ENCODE assay signal across 8 mouse cellular contexts in genomic region chr3:95159987-95160963, GRCm38 (mm10). TPM values are rescaled to one million over a fixed set of nuclear protein-coding genes. Genes with fewer than 3 reads are reported as not detected.
DNase-seq lines count a peak whose midpoint lies in the region; ATAC-seq and TF ChIP-seq lines count a peak whose summit lies in the region.

Sema6c (plus strand) TSS chr3:95160457.

- H3K27me3 ChIP-seq in Patski = no peaks in the 10 kb centered on the region
- no peaks in the 10 kb centered on the region for H3K27me3 ChIP-seq in hindbrain, embryonic 15.5 days

- POLR2A ChIA-PET in Patski (lab: Charles Lee) = interaction anchor here (0.6 to 1.2 kb wide), 6 partner anchors 14 to 59 kb away, joined by 3 to 4 read pairs (median 3); no protein-coding TSS in a partner anchor

- peaks cover 5% of the 10 kb centered on the region; the same call in 1 of the 2 replicates for H3K36me3 ChIP-seq in hindbrain, embryonic 15.5 days

- H3K9me3 ChIP-seq in hindbrain, embryonic 15.5 days = no peaks in the 10 kb centered on the region

- H3K4me3 ChIP-seq in hindbrain, embryonic 15.5 days = peak within 1 kb of the TSS; percentile 76

- ATAC-seq in Patski = peak; percentile 98
- ATAC-seq in hindbrain, embryonic 15.5 days (ENCODE audit: low FRiP score, low read depth) = peak; percentile 98

- peak; percentile 75 for DNase-seq in Patski (ENCODE audit: low read depth, low spot score)
- peak; percentile 94 for DNase-seq in cerebellum, postnatal 14 days
- DNase-seq in frontal cortex, postnatal 25 days (ENCODE audit: low spot score in 2 of 2) = peak; percentile 70 to 79
- DNase-seq in left cerebral cortex, adult 11 months (ENCODE audit: low spot score) = peak; percentile 77
- DNase-seq in lung, postnatal 4 days = peak; percentile 91 to 93
- peak; percentile 76 for DNase-seq in retina, postnatal 7 days (ENCODE audit: low read depth, low spot score)
- DNase-seq in urinary bladder, adult 2 months (ENCODE audit: low spot score) = peak; percentile 74

- H3K27ac ChIP-seq in hindbrain, embryonic 15.5 days (replicated peaks) = peak within 1 kb of the TSS; percentile 80

- peak within 1 kb of the TSS; percentile 80 for H3K9ac ChIP-seq in hindbrain, embryonic 15.5 days

- TF ChIP-seq CTCF in Patski (IDR thresholded peaks at IDR 0.05) = no peak

- peak within 1 kb of the TSS; percentile 73 for H3K4me2 ChIP-seq in hindbrain, embryonic 15.5 days

- in situ Hi-C loops in Patski (cut with MboI; ENCODE audit: low pct_unique_long_range_greater_than_20kb) = no loop called here

- CTCF ChIA-PET in Patski (lab: Charles Lee) = interaction anchor here (0.7 to 1.9 kb wide), 8 partner anchors 10 to 104 kb away, joined by 3 to 4 read pairs (median 4); no protein-coding TSS in a partner anchor

- WGBS in hindbrain, embryonic 15.5 days = 0% methylated on average over 66 of the region's 66 CpGs

- H3K4me1 ChIP-seq in hindbrain, embryonic 15.5 days (replicated peaks) = peaks cover 38% of the 10 kb centered on the region

RNA-seq across cellular contexts. Expression of gene Sema6c, which starts in this region (rescaled TPM):
- polyA plus RNA-seq in Patski (2021) = 17.0 TPM
- polyA plus RNA-seq in hindbrain, embryonic 15.5 days (2015; fragmentation: Nextera tagmentation; extraction: Ambion mirVana) = 33.0 and 34.7 TPM in 2 replicates
- 4.2 and 5.8 TPM in 2 replicates for polyA plus RNA-seq in urinary bladder, adult 2 months (2012; rRNA removed)

Comparison
In these comparisons a context has a peak if more than half of its experiments do, and no peak if none do; other contexts are left out.
1. Peak in every context shown above with its lines: DNase-seq, ATAC-seq, H3K4me3 ChIP-seq and H3K27ac ChIP-seq.